Mouse (Mus musculus): ENCODE measurements around the gene Dync2li1. TPM values are rescaled to one million over a fixed set of nuclear protein-coding genes. Genes with fewer than 3 reads are reported as not detected.
A peak's percentile ranks its signal among the peaks of the same experiment; 100 is the strongest.

The Dync2li1 gene
- polyA plus RNA-seq, 1 experiment from 2014 or later: 59.9 TPM

DNA sequence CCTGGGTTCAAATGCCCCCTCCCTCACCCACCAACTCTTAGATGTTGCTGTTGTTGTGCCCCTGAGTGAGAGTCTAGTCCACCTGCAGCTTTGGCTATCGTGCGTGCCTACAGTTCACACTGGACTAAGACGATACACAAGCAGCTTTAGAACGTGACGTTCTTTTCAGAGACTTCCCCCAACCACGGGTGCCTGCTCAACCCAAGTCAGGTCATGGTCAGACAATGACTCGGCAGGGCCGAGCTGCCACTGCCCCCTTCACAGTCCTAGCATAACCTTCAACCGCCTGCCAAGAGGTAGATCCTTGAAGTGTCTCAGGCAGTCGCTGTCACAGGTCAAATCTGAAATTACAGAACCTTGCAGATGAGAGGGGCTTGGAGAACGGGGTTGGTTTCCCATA lies 62.5 kb downstream of the Dync2li1 start:
- H3K9ac ChIP-seq (ENCODE audit: low read depth, low read length): no peak overlapping the region
- ATAC-seq (replicated peaks; ENCODE audit: low FRiP score, low read depth) (no peak), DNase-seq (ENCODE audit: low spot score) (no peak)
- H3K27ac ChIP-seq: no peak overlapping the region
- no peaks in the 10 kb centered on the region for H3K9me3 ChIP-seq (replicated peaks; ENCODE audit: low read length)
- H3K4me2 ChIP-seq (ENCODE audit: low read length): no peak overlapping the region
- TF ChIP-seq CTCF (IDR thresholded peaks at IDR 0.05; ENCODE audit: low read depth): no peak
- H3K36me3 ChIP-seq (ENCODE audit: insufficient read depth, low read length): no peaks in the 10 kb centered on the region
- WGBS: 85% methylated on average over 11 of the region's 11 CpGs
- H3K4me1 ChIP-seq (replicated peaks; ENCODE audit: insufficient read depth, low read length): 0 out of 2 replicates have a peak, but pooled peaks cover 8% of the 10 kb centered on the region
- no peak overlapping the region for H3K4me3 ChIP-seq (replicated peaks; ENCODE audit: low read depth, low read length)
- no peaks in the 10 kb centered on the region for H3K27me3 ChIP-seq (ENCODE audit: insufficient read depth, low read length)

GRCm38 (mm10) chr17:84689316-84689715 lies 63.0 kb downstream of the Dync2li1 start:
- Histone ChIP-seq H3K4me1 (replicated peaks; ENCODE audit: insufficient read depth, low read length) (0 out of 2 replicates have a peak, but pooled peaks cover 6% of the 10 kb centered on the region), H3K27me3 (ENCODE audit: insufficient read depth, low read length) (no peaks in the 10 kb centered on the region), H3K9ac (ENCODE audit: low read depth, low read length) (no peak overlapping the region), H3K4me3 (replicated peaks; ENCODE audit: low read depth, low read length) (no peak overlapping the region), H3K9me3 (replicated peaks; ENCODE audit: low read length) (no peaks in the 10 kb centered on the region), H3K4me2 (ENCODE audit: low read length) (no peak overlapping the region), H3K36me3 (ENCODE audit: insufficient read depth, low read length) (no peaks in the 10 kb centered on the region), H3K27ac (no peak overlapping the region)
- ATAC-seq (replicated peaks; ENCODE audit: low FRiP score, low read depth): 0 out of 2 replicates have a peak, but pooled peaks have one; percentile 14
- WGBS: 74% methylated on average over 5 of the region's 5 CpGs
- no peak for DNase-seq (ENCODE audit: low spot score)
- TF ChIP-seq CTCF (IDR thresholded peaks at IDR 0.05; ENCODE audit: low read depth): no peak

- no peaks in the 10 kb centered on the region for H3K27me3 ChIP-seq (ENCODE audit: insufficient read depth, low read length)
- H3K4me3 ChIP-seq (replicated peaks; ENCODE audit: low read depth, low read length): no peak overlapping the region
- no peaks in the 10 kb centered on the region for H3K9me3 ChIP-seq (replicated peaks; ENCODE audit: low read length)
- H3K36me3 ChIP-seq (ENCODE audit: insufficient read depth, low read length): no peaks in the 10 kb centered on the region
- no peaks in the 10 kb centered on the region for H3K4me1 ChIP-seq (replicated peaks; ENCODE audit: insufficient read depth, low read length)
- 68% methylated on average over 5 of the region's 5 CpGs for WGBS
- H3K27ac ChIP-seq: no peak overlapping the region
- DNase-seq (ENCODE audit: low spot score) (no peak), ATAC-seq (replicated peaks; ENCODE audit: low FRiP score, low read depth) (no peak)
- H3K9ac ChIP-seq (ENCODE audit: low read depth, low read length): no peak overlapping the region
- TF ChIP-seq CTCF (IDR thresholded peaks at IDR 0.05; ENCODE audit: low read depth): no peak
- no peak overlapping the region for H3K4me2 ChIP-seq (ENCODE audit: low read length)
Measured at GRCm38 (mm10) chr17:84690111-84690510, 63.8 kb downstream of the Dync2li1 start.

GRCm38 (mm10) chr17:84693741-84694140 lies 67.4 kb downstream of the Dync2li1 start:
- Histone ChIP-seq H3K27me3 (ENCODE audit: insufficient read depth, low read length) (no peaks in the 10 kb centered on the region), H3K36me3 (ENCODE audit: insufficient read depth, low read length) (no peaks in the 10 kb centered on the region), H3K4me2 (ENCODE audit: low read length) (no peak overlapping the region), H3K9ac (ENCODE audit: low read depth, low read length) (no peak overlapping the region), H3K27ac (no peak overlapping the region), H3K4me3 (replicated peaks; ENCODE audit: low read depth, low read length) (no peak overlapping the region), H3K9me3 (replicated peaks; ENCODE audit: low read length) (no peaks in the 10 kb centered on the region), H3K4me1 (replicated peaks; ENCODE audit: insufficient read depth, low read length) (peaks cover 6% of the 10 kb centered on the region; the same call in 1 of the 2 replicates)
- no peak for TF ChIP-seq CTCF (IDR thresholded peaks at IDR 0.05; ENCODE audit: low read depth)
- 74% methylated on average over 2 of the region's 2 CpGs for WGBS
- DNase-seq (ENCODE audit: low spot score): no peak
- ATAC-seq (replicated peaks; ENCODE audit: low FRiP score, low read depth): no peak

GRCm38 (mm10) chr17:84696537-84696936 lies 70.2 kb downstream of the Dync2li1 start:
- no peak overlapping the region for H3K27ac ChIP-seq
- no peaks in the 10 kb centered on the region for H3K36me3 ChIP-seq (ENCODE audit: insufficient read depth, low read length)
- no peak overlapping the region for H3K4me3 ChIP-seq (replicated peaks; ENCODE audit: low read depth, low read length)
- no peaks in the 10 kb centered on the region for H3K9me3 ChIP-seq (replicated peaks; ENCODE audit: low read length)
- H3K4me1 ChIP-seq (replicated peaks; ENCODE audit: insufficient read depth, low read length): peaks cover 6% of the 10 kb centered on the region; the same call in 1 of the 2 replicates
- 16% methylated on average over 6 of the region's 6 CpGs for WGBS
- DNase-seq (ENCODE audit: low spot score) (peak; percentile 44), ATAC-seq (replicated peaks; ENCODE audit: low FRiP score, low read depth) (peak; percentile 62; the same call in 1 of the 2 replicates)
- H3K4me2 ChIP-seq (ENCODE audit: low read length): no peak overlapping the region
- no peaks in the 10 kb centered on the region for H3K27me3 ChIP-seq (ENCODE audit: insufficient read depth, low read length)
- no peak for TF ChIP-seq CTCF (IDR thresholded peaks at IDR 0.05; ENCODE audit: low read depth)
- H3K9ac ChIP-seq (ENCODE audit: low read depth, low read length): no peak overlapping the region

GRCm38 (mm10) chr17:84698727-84699126 lies 72.4 kb downstream of the Dync2li1 start:
- Histone ChIP-seq H3K4me1 (replicated peaks; ENCODE audit: insufficient read depth, low read length) (peaks cover 16% of the 10 kb centered on the region), H3K9me3 (replicated peaks; ENCODE audit: low read length) (no peaks in the 10 kb centered on the region), H3K9ac (ENCODE audit: low read depth, low read length) (no peak overlapping the region), H3K27ac (no peak overlapping the region), H3K4me2 (ENCODE audit: low read length) (no peak overlapping the region), H3K36me3 (ENCODE audit: insufficient read depth, low read length) (0 out of 2 replicates have a peak, but pooled peaks cover under 1% of the 10 kb centered on the region), H3K4me3 (replicated peaks; ENCODE audit: low read depth, low read length) (no peak overlapping the region), H3K27me3 (ENCODE audit: insufficient read depth, low read length) (no peaks in the 10 kb centered on the region)
- ATAC-seq (replicated peaks; ENCODE audit: low FRiP score, low read depth): no peak
- DNase-seq (ENCODE audit: low spot score): peak; percentile 85
- peak; percentile 94 for TF ChIP-seq CTCF (IDR thresholded peaks at IDR 0.05; ENCODE audit: low read depth)
- 24% methylated on average over 5 of the region's 5 CpGs for WGBS

Other genes with a start within 250 kb of the Dync2li1 start
- gene Thada, start 160.3 kb upstream of the Dync2li1 start, polyA plus RNA-seq (2015; fragmentation: Nextera tagmentation; extraction: Ambion mirVana): 3.4 and 4.1 TPM in 2 replicates
- 6.1 and 6.6 TPM in 2 replicates for gene Plekhh2, start 114.6 kb upstream of the Dync2li1 start, polyA plus RNA-seq (2015; fragmentation: Nextera tagmentation; extraction: Ambion mirVana)
- 0.36 and 0.38 TPM in 2 replicates for gene Abcg8, start 49.8 kb downstream of the Dync2li1 start, polyA plus RNA-seq (2015; fragmentation: Nextera tagmentation; extraction: Ambion mirVana)
- gene Abcg5, start 56.5 kb downstream of the Dync2li1 start, polyA plus RNA-seq (2015; fragmentation: Nextera tagmentation; extraction: Ambion mirVana): 4.1 and 4.8 TPM in 2 replicates
- gene Lrpprc, start 164.3 kb downstream of the Dync2li1 start, polyA plus RNA-seq (2015; fragmentation: Nextera tagmentation; extraction: Ambion mirVana): 31.2 and 34.1 TPM in 2 replicates